Mouse (Mus musculus) myocyte (in vitro differentiated cells): ENCODE measurements around the gene Atrx. TPM values are rescaled to one million over a fixed set of nuclear protein-coding genes. Genes with fewer than 3 reads are reported as not detected.
"Not testable (repeated sequence)": the region's sequence is repeated elsewhere in the genome, so short reads cannot be mapped to it uniquely, and the experiment has no call there.

ENCODE experiments used
- H3K27me3 ChIP-seq: one replicate; pipeline ENCODE4 v1.6.1; 2011; ENCODE audit not compliant: control insufficient read depth, insufficient read depth, insufficient read length
- H3K36me3 ChIP-seq: one replicate; pipeline ENCODE4 v1.6.1; 2011; ENCODE audit not compliant: control insufficient read depth, insufficient read depth
- H3K4me2 ChIP-seq: one replicate; pipeline ENCODE4 v1.6.1; 2011; ENCODE audit warnings: low read depth, control low read depth
- H3K4me3 ChIP-seq: one replicate; pipeline ENCODE4 v1.5.1; 2011; ENCODE audit warnings: mild to moderate bottlenecking, control low read depth, moderate library complexity
- H3K79me2 ChIP-seq: one replicate; pipeline ENCODE4 v1.6.1; 2011; ENCODE audit not compliant: control insufficient read depth, insufficient read depth
- H3ac ChIP-seq: one replicate; pipeline ENCODE4 v1.6.1; 2011; ENCODE audit not compliant: control insufficient read depth, insufficient read length
- CEBPB ChIP-seq: IDR thresholded peaks from 2 replicates; pipeline ENCODE4 v1.6.1; 2011; ENCODE audit warnings: mild to moderate bottlenecking, moderate library complexity; ENCODE audit not compliant: poor library complexity, insufficient read depth, severe bottlenecking
- E2F4 ChIP-seq: IDR thresholded peaks from one replicate; pipeline ENCODE4 v1.6.1; 2011; ENCODE audit warnings: mild to moderate bottlenecking, control low read depth, moderate library complexity; ENCODE audit not compliant: insufficient read depth
- MAX ChIP-seq: IDR thresholded peaks from one replicate; pipeline ENCODE4 v1.6.1; 2011; ENCODE audit warnings: low read depth, mild to moderate bottlenecking, control low read depth
- MYOD1 ChIP-seq, 3 experiments: IDR thresholded peaks; one replicate each; pipeline ENCODE4 v1.6.1; 2011; ENCODE audit warnings: control low read depth in 2 of 3, low read depth in 2 of 3, mild to moderate bottlenecking in 2 of 3, moderate library complexity in 1 of 3; ENCODE audit not compliant: insufficient read length in 2 of 3, control insufficient read depth in 1 of 3
- MYOG ChIP-seq, 3 experiments: IDR thresholded peaks; one replicate each; pipeline ENCODE4 v1.6.1; 2011; ENCODE audit warnings: control low read depth in 2 of 3, low read depth in 2 of 3, mild to moderate bottlenecking in 2 of 3; ENCODE audit not compliant: insufficient read length in 2 of 3, control insufficient read depth in 1 of 3, insufficient read depth in 1 of 3
- POLR2A ChIP-seq: IDR thresholded peaks from one replicate; pipeline ENCODE4 v1.6.1; 2011; ENCODE audit warnings: low read depth, mild to moderate bottlenecking, control low read depth, moderate library complexity; ENCODE audit not compliant: insufficient read length
- POLR2AphosphoS2 ChIP-seq: IDR thresholded peaks from one replicate; pipeline ENCODE4 v1.6.1; 2011; ENCODE audit warnings: low read depth, control low read depth; ENCODE audit not compliant: insufficient read length
- REST ChIP-seq: IDR thresholded peaks from one replicate; pipeline ENCODE4 v1.6.1; 2011; ENCODE audit warnings: mild to moderate bottlenecking, control low read depth, moderate library complexity; ENCODE audit not compliant: insufficient read depth, insufficient read length
- SRF ChIP-seq: IDR thresholded peaks from one replicate; pipeline ENCODE4 v1.6.1; 2011; ENCODE audit warnings: low read depth; ENCODE audit not compliant: control insufficient read depth, insufficient read length
- TCF12 ChIP-seq: IDR thresholded peaks from one replicate; pipeline ENCODE4 v1.6.1; 2011; ENCODE audit warnings: mild to moderate bottlenecking, control low read depth; ENCODE audit not compliant: poor library complexity, insufficient read depth, severe bottlenecking
- TCF3 ChIP-seq: IDR thresholded peaks from one replicate; pipeline ENCODE4 v1.6.1; 2011; ENCODE audit warnings: low read depth, control low read depth; ENCODE audit not compliant: insufficient read length
- USF1 ChIP-seq: IDR thresholded peaks from one replicate; pipeline ENCODE4 v1.6.1; 2011; ENCODE audit warnings: low read depth, mild to moderate bottlenecking, control low read depth, moderate library complexity
- polyA plus RNA-seq: library from polyadenylated mRNA; unstranded; fragments of >200 nt; fragmentation: generic; extraction: Trizol; gene quantifications from one replicate; pipeline ENCODE4 v1.2.1, GENCODE M21; 2012; ENCODE audit warnings: missing spikeins

The Atrx gene
- 4.7 TPM for polyA plus RNA-seq

- H3K36me3 ChIP-seq = no peaks in the 10 kb centered on the region
- H3K27me3 ChIP-seq = no peaks in the 10 kb centered on the region
- H3K4me2 ChIP-seq = peak within 1 kb of the TSS; percentile 84
- TF ChIP-seq POLR2A (peak; percentile 81), TCF3 (no peak), MYOD1 (IDR thresholded peaks at IDR 0.05; ENCODE audit: control insufficient read depth in 1 of 3, insufficient read length in 2 of 3, low read depth in 2 of 3) (no peak), E2F4 (no peak), REST (peak; percentile 4), POLR2AphosphoS2 (peak; percentile 66), MYOG (IDR thresholded peaks at IDR 0.05; ENCODE audit: control insufficient read depth in 1 of 3, insufficient read depth in 1 of 3, insufficient read length in 2 of 3, low read depth in 2 of 3) (no peak), TCF12 (no peak)
- peaks cover 55% of the 10 kb centered on the region for H3K79me2 ChIP-seq
- H3K4me3 ChIP-seq = peak within 1 kb of the TSS; percentile 57
- H3ac ChIP-seq = peak within 1 kb of the TSS; percentile 59
These were observed at the start of gene Atrx for GRCm38 (mm10) chrX:105928861-105929477. Gene Atrx, minus strand, starts transcription at chrX:105929403.

GRCm38 (mm10) chrX:105957091-105957490 lies 27.9 kb upstream of the Atrx start:
- H3K27me3 ChIP-seq, H3K4me2 ChIP-seq, H3K79me2 ChIP-seq, H3ac ChIP-seq, H3K36me3 ChIP-seq, H3K4me3 ChIP-seq: not testable (repeated sequence)

- Histone ChIP-seq H3K4me2 (no peak overlapping the region), H3K79me2 (no peaks in the 10 kb centered on the region), H3ac (no peak overlapping the region), H3K4me3 (no peak overlapping the region), H3K36me3 (no peaks in the 10 kb centered on the region), H3K27me3 (no peaks in the 10 kb centered on the region)
- TF ChIP-seq MAX = no peak
- no peak for TF ChIP-seq REST
- no peak for TF ChIP-seq MYOD1 (IDR thresholded peaks at IDR 0.05; ENCODE audit: control insufficient read depth in 1 of 3, insufficient read length in 2 of 3, low read depth in 2 of 3)
- no peak for TF ChIP-seq TCF3
- no peak for TF ChIP-seq POLR2A
- TF ChIP-seq POLR2AphosphoS2 = no peak
- no peak for TF ChIP-seq TCF12
- TF ChIP-seq USF1 = no peak
- no peak for TF ChIP-seq CEBPB
- no peak for TF ChIP-seq E2F4
- TF ChIP-seq MYOG (IDR thresholded peaks at IDR 0.05; ENCODE audit: control insufficient read depth in 1 of 3, insufficient read depth in 1 of 3, insufficient read length in 2 of 3, low read depth in 2 of 3) = no peak
- no peak for TF ChIP-seq SRF
These were observed 24.8 kb upstream of the Atrx start for GRCm38 (mm10) chrX:105953999-105954398.

GRCm38 (mm10) chrX:105946357-105946756 lies 17.2 kb upstream of the Atrx start:
- Histone ChIP-seq H3ac (no peak overlapping the region), H3K79me2 (no peaks in the 10 kb centered on the region), H3K36me3 (no peaks in the 10 kb centered on the region), H3K4me2 (no peak overlapping the region), H3K4me3 (no peak overlapping the region), H3K27me3 (no peaks in the 10 kb centered on the region)
- no peak for TF ChIP-seq USF1
- no peak for TF ChIP-seq TCF3
- TF ChIP-seq MYOG (IDR thresholded peaks at IDR 0.05; ENCODE audit: control insufficient read depth in 1 of 3, insufficient read depth in 1 of 3, insufficient read length in 2 of 3, low read depth in 2 of 3) = no peak
- TF ChIP-seq REST = no peak
- no peak for TF ChIP-seq SRF
- TF ChIP-seq CEBPB = no peak
- no peak for TF ChIP-seq MYOD1 (IDR thresholded peaks at IDR 0.05; ENCODE audit: control insufficient read depth in 1 of 3, insufficient read length in 2 of 3, low read depth in 2 of 3)
- no peak for TF ChIP-seq POLR2A
- TF ChIP-seq TCF12 = no peak
- no peak for TF ChIP-seq E2F4
- no peak for TF ChIP-seq POLR2AphosphoS2
- TF ChIP-seq MAX = no peak

- TF ChIP-seq TCF12 (no peak), MAX (no peak), CEBPB (no peak), MYOG (IDR thresholded peaks at IDR 0.05; ENCODE audit: control insufficient read depth in 1 of 3, insufficient read depth in 1 of 3, insufficient read length in 2 of 3, low read depth in 2 of 3) (no peak), REST (no peak), POLR2A (no peak)
- Histone ChIP-seq H3K4me2 (no peak overlapping the region), H3K4me3 (no peak overlapping the region), H3K27me3 (no peaks in the 10 kb centered on the region), H3K79me2 (no peaks in the 10 kb centered on the region), H3ac (no peak overlapping the region), H3K36me3 (no peaks in the 10 kb centered on the region)
These were observed 10.0 kb upstream of the Atrx start for GRCm38 (mm10) chrX:105939245-105939644.
